Mouse (Mus musculus) G1E (cell line): ENCODE results near the gene Hist1h2ah.

Source experiments
- CTCF ChIP-seq: IDR thresholded peaks from 2 replicates; pipeline ENCODE4 v1.5.1; 2012; ENCODE audit warnings: low read depth, low read length, inconsistent platforms, mixed read lengths
- GATA1 ChIP-seq: IDR thresholded peaks from 2 replicates; pipeline ENCODE4 v1.6.1; 2012; ENCODE audit warnings: borderline replicate concordance, low read length, inconsistent platforms, mixed read lengths

GRCm38 (mm10) chr13:21994896-21995295 is 40.5 kb downstream of the Hist1h2ah start:
- no peak for TF ChIP-seq CTCF
- TF ChIP-seq GATA1 = no peak
